Mouse (Mus musculus) layer of hippocampus, postnatal 14 days (tissue): ENCODE measurements around the gene Gdpd5. TPM values are rescaled to one million over a fixed set of nuclear protein-coding genes. Genes with fewer than 3 reads are reported as not detected.

ENCODE experiments used
- DNase-seq, 2 experiments: peaks; one replicate each; pipeline ENCODE4 v3.0.0; 2021 to 2022; ENCODE audit warnings: low spot score in 2 of 2, mixed read lengths in 1 of 2
- total RNA-seq, 2 experiments: library from RNA; stranded (reverse); gene quantifications; 2 replicates each; pipeline ENCODE4 v1.2.3; 2021

Gdpd5 gene
- total RNA-seq, 2 experiments from 2014 or later, result 30.0 to 31.6 TPM

DNA sequence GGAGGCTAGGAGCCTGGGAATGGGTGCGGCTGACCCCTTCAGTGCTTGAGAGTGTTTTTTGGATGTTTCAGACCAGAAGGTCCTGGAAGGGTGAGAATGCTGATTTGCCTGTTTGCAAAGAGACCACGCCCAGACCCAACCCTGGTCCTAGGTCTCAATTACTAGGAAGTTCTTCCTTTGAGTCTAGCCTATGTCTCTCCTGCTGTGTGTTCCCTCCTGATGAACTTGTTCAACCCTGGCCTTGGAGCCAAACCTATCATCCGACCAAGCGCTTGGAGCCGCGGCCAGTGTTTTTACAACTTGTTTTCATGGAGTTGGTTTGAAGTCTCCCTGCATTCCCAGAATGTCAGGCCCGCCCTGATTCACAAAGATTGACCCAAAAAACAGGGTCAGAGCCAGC lies 22.0 kb downstream of the Gdpd5 start:
- DNase-seq, result no peak

DNA sequence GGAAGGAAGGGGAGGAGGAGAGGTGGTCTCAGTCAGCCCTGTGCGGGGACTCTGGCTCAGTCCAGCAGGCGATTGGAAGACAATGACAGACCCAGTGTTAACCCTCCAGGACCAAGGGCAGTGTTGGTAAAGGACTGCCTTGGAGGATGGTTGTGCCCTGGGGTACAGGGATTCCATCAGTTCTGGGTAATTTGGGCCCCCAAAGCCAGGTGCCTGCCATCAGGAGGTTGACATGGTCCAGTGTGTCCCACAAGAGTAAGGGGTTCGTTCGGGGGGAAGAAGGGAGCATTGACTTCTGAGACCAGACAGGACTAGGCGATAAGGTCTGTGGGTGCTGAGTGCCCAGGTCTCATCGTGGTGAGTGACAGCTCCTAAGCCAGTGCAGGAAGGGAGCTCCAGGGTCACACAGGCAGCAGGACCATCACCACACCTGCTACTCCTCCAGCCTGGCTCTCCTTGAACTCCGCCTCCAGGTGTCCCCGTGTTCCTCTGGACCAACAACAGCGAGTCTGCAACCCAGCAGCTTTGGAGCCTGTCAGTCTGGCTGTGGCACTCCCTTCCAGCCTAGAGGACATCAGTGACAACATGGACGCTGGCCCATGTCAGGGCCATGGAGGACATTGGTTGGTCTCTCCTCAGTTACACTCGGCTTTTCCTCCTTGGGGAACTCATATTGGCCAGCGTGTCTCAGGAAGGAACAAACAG lies 23.0 kb downstream of the Gdpd5 start:
- no peak for DNase-seq

DNA sequence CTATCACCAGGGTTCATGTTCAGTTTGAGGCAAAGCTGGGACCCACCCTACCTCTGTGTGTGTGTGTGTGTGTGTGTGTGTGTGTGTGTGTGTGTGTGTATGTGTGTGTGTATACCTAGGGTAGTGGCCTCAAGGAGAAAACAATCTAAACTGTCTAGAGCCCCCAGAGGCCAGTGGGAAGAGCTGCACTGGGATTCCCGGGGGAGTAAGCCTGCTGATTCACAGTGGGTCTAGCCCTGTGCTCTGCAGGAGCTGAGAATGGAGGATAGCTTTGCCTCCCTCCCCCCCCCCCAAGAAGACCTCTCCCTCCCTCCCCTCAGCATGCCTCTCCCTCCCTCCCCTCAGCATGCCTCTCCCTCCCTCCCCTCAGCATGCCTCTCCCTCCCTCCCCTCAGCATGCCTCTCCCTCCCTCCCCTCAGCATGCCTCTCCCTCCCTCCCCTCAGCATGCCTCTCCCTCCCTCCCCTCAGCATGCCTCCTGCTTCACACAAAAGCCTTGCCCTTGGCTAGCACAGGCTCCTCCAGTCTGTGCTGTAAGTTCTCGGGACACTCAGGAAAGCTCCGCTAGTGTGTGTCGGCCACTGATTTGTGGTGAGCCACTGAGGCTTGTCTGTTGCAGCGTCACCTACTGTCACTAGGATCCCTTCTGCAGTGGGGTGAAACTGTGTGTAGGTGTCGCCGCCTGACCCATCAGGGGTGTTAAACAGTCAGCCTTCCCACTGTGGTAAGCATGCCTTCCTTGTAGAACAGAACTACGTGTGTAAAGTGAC lies 24.4 kb downstream of the Gdpd5 start:
- DNase-seq, result no peak

GRCm38 (mm10) chr7:99407598-99407997 lies 26.4 kb downstream of the Gdpd5 start:
- DNase-seq, result no peak

GRCm38 (mm10) chr7:99409441-99410222 lies 28.4 kb downstream of the Gdpd5 start:
- DNase-seq, result no peak

DNA sequence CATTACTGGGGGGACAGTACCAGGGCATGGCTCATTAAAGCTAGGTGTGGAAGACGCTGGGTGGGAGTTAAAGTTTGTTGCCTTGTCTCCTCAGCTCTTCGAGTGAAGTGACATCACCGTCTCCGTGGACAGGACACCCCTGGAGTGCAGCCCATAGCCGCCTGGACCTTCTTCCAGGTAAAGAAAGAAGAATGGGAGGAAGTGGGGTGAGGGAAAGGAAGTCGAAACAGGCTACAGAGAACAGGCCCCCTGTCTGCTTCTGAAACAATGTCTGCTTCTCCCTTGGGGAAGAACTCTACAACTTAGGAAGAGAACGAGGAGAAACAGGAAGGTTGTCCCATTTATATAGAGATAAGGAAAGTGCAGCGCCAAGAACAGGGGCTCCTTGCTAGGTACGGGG lies 29.1 kb downstream of the Gdpd5 start:
- no peak for DNase-seq

GRCm38 (mm10) chr7:99411047-99411779 lies 30.0 kb downstream of the Gdpd5 start:
- DNase-seq, result no peak

- peak in 1 of 2 experiments; percentile 30 for DNase-seq
Observed at GRCm38 (mm10) chr7:99415045-99415444, 33.8 kb downstream of the Gdpd5 start.

GRCm38 (mm10) chr7:99419311-99419710 lies 38.1 kb downstream of the Gdpd5 start:
- DNase-seq, result no peak

DNA sequence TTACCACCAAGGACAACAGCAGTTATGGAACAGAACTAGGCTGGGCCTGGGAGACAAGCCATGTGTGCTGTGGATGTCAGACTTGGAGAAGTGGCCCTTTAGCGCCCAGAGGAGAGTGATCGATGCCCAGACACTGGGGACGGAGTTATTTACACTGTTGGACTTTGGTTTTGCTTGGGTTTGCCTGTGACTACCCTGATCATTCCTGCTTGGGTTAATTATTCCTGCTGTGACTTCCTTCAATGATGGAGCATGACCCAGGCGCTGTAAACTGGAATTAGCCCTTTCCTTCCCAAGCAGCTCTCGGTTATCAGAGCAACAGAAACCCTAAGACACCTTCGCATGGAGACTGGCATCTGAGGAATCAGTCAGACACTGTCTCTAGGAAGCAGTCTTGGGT lies 39.8 kb downstream of the Gdpd5 start:
- DNase-seq, result no peak

DNA sequence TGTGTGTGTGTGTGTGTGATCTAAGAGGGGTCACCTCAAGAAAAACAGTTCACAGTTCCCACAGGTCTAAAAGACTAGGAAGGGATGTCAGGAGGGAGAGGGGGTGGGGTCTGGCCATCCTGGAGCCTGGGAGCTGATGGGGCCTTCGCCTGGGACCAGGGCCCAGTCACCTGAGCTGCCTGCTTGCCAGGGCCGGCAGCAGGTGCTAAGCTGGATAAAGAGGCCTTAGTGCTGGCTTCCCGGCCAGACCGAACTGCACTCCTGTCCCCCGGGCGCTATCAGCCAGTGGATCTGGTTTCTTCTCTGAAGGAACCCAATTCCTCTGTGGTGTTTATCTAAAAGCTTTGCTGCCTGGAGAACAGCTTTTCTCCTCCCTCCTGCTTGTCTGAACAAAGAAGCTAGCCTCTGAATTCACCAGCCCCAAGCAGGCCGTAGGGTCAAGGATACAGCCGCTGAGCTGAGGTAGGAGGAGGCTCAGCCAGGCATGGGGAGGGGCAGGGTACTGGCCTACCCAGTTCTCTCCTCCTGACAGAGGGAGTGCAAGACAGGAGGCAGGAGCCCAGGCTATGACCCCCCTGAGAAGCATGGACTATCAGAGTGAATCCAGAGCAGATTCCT lies 43.4 kb downstream of the Gdpd5 start:
- no peak for DNase-seq

DNA sequence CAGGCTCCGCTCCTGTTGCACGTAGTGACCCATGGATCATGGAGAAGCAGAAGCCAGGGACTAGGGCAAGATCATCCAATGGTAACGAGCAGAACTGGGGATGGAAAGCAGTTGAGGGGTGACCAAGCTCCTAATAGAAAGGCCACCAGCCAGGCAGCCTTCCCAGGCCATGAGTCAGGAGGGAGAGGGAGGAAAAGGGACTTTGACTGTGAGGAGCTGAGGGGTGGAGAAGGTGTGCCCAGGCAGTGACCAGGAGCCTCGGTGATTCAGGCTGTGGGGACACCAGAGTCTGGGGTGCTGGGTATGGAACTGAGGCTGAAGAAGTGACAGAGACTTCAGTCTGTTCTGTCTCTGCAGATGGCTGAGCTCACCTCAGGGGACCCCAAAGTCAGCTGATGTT lies 44.5 kb downstream of the Gdpd5 start:
- DNase-seq, result no peak

DNA sequence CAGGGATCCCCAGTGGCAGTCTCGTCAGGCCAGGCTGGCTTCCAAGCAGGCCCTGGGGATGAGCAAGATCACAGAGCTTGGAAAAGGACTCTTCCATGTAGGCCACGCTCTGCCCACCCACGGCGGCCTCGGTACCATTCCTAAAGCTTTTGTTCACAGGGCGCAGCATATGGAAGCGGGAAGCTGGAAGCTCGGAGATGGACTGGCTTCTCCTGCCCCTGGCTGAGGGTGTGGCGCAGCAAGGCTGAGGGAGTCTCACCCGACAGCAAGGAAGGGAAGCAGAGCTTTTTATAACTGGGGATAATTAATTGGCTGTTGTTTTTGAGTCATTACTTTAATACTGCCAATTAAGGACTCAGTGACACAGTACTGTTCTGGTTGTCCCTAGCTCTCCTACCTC lies 45.8 kb downstream of the Gdpd5 start:
- no peak for DNase-seq

GRCm38 (mm10) chr7:99427987-99428386 lies 46.8 kb downstream of the Gdpd5 start:
- no peak for DNase-seq

GRCm38 (mm10) chr7:99428836-99429235 lies 47.6 kb downstream of the Gdpd5 start:
- DNase-seq, result no peak

DNA sequence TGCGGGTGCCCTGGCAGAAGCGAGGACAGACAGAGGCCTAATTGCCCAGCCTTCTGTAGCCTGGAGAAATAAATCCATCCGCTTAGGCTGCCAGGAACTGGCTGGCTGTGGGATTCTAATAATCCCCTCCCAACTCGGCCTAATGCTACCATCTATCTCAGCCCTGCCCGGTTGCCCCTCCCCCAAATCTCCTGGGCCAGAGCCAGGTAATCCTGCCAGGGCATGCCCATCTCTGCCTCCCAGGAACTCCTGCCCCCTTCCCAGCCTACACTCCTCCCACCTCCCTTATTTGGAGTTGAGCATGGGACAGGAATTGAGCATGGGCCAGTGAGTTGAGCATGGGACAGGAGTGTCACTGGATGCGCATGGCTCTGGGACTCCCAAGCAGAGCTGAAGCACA lies 48.6 kb downstream of the Gdpd5 start:
- peak; percentile 29 to 41 for DNase-seq

DNA sequence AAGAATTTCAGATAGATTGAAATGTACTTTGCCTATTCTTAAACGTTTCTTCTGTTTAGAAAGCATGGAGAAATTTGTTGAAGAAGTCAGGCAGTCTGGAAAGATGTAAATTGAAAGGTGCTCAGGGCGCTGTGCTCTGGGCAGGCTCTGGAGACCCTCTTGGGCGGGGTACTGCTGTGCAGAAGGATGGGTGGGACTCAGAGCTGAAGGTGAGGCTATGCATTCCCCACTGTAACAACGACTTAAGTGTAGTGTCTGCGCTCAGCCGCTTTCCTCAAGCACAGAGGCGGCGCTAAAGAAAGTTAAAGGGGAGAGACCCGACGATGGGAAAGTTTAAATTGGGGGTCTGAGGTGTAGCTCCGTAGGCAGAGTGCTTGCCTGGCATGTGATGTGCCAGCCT lies 49.0 kb downstream of the Gdpd5 start:
- no peak for DNase-seq

DNA sequence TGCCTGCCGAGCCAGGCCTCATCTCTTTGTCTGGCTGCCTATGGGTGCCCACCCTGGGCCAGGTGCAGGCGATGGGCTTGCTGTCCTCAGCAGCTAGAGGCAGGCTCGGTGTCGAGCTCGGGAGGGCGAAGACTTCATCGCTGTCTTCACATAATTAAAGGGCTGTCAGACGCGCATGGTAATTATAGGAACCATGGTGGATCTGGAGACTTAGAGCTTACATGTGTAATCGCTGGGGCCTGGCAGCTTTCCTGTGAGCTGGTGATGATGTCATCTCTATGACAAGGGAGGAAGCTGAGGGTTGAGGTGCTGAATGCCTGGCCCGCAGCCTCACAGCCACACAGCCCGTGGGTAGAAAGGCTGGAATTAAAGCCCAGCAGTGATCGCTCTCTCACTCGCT lies 51.0 kb downstream of the Gdpd5 start:
- peak; percentile 40 to 49 for DNase-seq

DNA sequence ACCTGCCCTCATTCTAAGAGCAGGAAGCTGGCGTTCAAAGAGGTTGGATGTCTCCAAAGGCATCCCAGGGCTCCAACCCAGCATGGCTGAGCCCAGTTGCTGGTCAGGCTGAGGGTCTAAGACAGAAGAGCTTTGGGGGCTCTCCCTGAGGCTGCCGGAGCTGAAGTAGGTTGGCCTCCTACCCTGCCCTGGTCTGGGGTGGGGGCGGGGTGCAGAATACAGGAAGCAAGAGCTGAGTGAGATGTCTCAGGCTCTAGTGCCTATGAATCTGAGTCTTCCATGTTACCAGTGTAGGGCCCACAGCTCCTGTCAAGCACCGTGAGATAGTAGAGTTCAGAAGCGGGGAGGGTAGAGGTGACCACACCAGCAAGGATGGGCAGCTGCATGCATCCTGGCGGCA lies 51.6 kb downstream of the Gdpd5 start:
- no peak for DNase-seq

GRCm38 (mm10) chr7:99434672-99435250 lies 53.5 kb downstream of the Gdpd5 start:
- no peak for DNase-seq
